Mouse (Mus musculus) activated CD4-positive, CD25-positive, alpha-beta regulatory T cell, adult 4 months (primary cell): Measurements from ENCODE around the gene Syf2. TPM values are rescaled to one million over a fixed set of nuclear protein-coding genes. Genes with fewer than 3 reads are reported as not detected.
"Not testable (repeated sequence)": the region's sequence is repeated elsewhere in the genome, so short reads cannot be mapped to it uniquely, and the experiment has no call there.

Source experiments
- ATAC-seq: one replicate; pipeline ENCODE4 v1.8.0; 2017
- polyA plus RNA-seq, 2 experiments: library from polyadenylated mRNA; unstranded; fragments of 100-300 nt; shearing (Covaris generic); gene quantifications; one replicate each; pipeline ENCODE4 v1.2.1; 2017

Syf2 gene
- polyA plus RNA-seq: 100 to 1,000 TPM; 188 to 213 TPM

- peak; percentile 82 for ATAC-seq
These were observed at the start of gene Syf2 for GRCm38 (mm10) chr4:134930684-134931481. Gene Syf2 (plus strand): TSS chr4:134930898.

GRCm38 (mm10) chr4:134883266-134883665, 47.4 kb upstream of the Syf2 start:
- ATAC-seq: no peak

- no peak for ATAC-seq
These were observed 46.9 kb upstream of the Syf2 start for GRCm38 (mm10) chr4:134883808-134884207.

- ATAC-seq: no peak
These were observed 46.3 kb upstream of the Syf2 start for GRCm38 (mm10) chr4:134884364-134884763.

- ATAC-seq: no peak
These were observed 38.6 kb upstream of the Syf2 start for GRCm38 (mm10) chr4:134892096-134892495.

- ATAC-seq: no peak
These were observed 33.4 kb upstream of the Syf2 start for GRCm38 (mm10) chr4:134897256-134897655.

GRCm38 (mm10) chr4:134901126-134901525, 29.6 kb upstream of the Syf2 start:
- ATAC-seq: no peak

GRCm38 (mm10) chr4:134903046-134903445, 27.7 kb upstream of the Syf2 start:
- ATAC-seq: no peak

- not testable (repeated sequence) for ATAC-seq
These were observed 19.3 kb upstream of the Syf2 start for GRCm38 (mm10) chr4:134911406-134911805.

- no peak for ATAC-seq
These were observed 17.3 kb upstream of the Syf2 start for GRCm38 (mm10) chr4:134913413-134913812.

GRCm38 (mm10) chr4:134914122-134914863, 16.4 kb upstream of the Syf2 start:
- ATAC-seq: peak; percentile 48

GRCm38 (mm10) chr4:134914864-134915209, 15.9 kb upstream of the Syf2 start, which contains the start of gene Tmem50a:
Gene Tmem50a (minus strand): TSS chr4:134915024.
- ATAC-seq: peak; percentile 63

- ATAC-seq: no peak
These were observed 15.3 kb upstream of the Syf2 start for GRCm38 (mm10) chr4:134915223-134916050.

- no peak for ATAC-seq
These were observed 13.5 kb upstream of the Syf2 start for GRCm38 (mm10) chr4:134917194-134917593.

- ATAC-seq: peak; percentile 69
These were observed 12.3 kb upstream of the Syf2 start for GRCm38 (mm10) chr4:134918381-134918780.

GRCm38 (mm10) chr4:134919733-134920540, 10.8 kb upstream of the Syf2 start:
- peak; percentile 6 for ATAC-seq

- ATAC-seq: no peak
These were observed 10.1 kb upstream of the Syf2 start for GRCm38 (mm10) chr4:134920631-134921030.

GRCm38 (mm10) chr4:134921703-134922102, 9.0 kb upstream of the Syf2 start:
- ATAC-seq: no peak

- no peak for ATAC-seq
These were observed 8.4 kb upstream of the Syf2 start for GRCm38 (mm10) chr4:134922111-134922924.

- no peak for ATAC-seq
These were observed 7.8 kb upstream of the Syf2 start for GRCm38 (mm10) chr4:134922925-134923244.
